Mouse (Mus musculus): ENCODE measurements around the gene Gfral.

Gfral gene

DNA sequence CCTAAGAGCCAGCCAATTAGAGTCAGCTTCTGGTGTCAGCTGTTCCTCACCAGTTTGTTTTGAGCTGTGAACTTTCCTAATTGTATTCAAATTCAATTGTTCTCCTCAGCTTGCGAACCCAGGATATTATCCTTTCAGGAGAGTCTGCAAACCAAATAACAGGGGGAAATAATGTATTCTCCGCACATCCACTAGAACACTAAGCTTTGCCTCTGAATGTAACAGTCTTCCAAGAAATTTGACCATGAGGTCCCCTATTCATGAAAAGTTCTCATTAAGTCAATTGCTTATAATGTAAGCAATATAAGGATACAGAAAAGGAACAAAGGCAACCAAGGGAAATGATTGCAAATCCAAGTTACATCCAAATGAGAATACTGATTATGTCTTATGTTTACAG is at the start of gene Gfral:
TSS of gene Gfral (minus strand) at position 101 of the 400 bp plus-strand sequence.
- in situ Hi-C loops (cut with MboI; ENCODE audit: unreplicated experiment in 2 of 2) = no loop called here

DNA sequence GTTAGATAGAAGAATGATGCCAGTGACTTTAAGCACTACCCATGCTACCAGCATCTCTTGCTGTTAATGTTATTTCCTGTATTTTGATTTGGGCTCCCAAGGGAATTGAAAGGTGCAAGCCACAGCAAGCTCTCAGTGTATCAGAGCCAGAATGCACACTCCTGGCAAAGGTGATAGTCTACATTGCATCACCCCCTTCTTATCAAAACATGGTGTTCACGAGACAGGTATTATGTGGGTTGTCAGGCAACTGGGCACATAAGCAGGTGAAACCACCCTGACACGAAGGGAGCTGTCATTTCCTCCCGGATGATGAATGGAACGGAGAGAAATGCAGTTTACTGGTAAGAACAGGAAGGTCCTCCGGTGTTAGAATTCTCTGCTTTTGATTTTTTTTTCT is 44.3 kb upstream of the Gfral start:
- in situ Hi-C loops (cut with MboI; ENCODE audit: unreplicated experiment in 2 of 2) = loop anchor here (25.0 kb wide), 2 partner anchors 630 to 1780 kb away; no protein-coding TSS in a partner anchor

DNA sequence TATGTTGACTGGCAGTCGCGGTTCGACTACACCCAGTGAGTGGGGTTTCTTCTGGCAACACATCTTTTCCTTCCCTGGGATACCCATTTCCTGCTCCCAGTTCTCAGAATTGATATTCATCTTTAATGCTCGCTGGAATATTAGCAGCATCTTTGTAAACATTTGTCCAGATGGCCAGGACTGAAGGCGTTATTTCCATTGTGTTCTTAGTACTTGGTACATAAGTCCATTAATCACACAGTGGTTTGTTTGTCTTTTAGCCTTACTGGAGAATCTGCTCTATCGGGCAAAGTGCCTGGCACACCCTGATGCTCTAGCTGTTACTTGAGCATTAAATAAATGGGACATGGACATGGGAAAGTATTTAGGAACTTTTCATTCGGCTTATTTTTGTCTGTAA is 39.1 kb upstream of the Gfral start:
- in situ Hi-C loops (cut with MboI; ENCODE audit: unreplicated experiment in 2 of 2) = loop anchor here (25.0 kb wide), 2 partner anchors 635 to 1785 kb away; no protein-coding TSS in a partner anchor

DNA sequence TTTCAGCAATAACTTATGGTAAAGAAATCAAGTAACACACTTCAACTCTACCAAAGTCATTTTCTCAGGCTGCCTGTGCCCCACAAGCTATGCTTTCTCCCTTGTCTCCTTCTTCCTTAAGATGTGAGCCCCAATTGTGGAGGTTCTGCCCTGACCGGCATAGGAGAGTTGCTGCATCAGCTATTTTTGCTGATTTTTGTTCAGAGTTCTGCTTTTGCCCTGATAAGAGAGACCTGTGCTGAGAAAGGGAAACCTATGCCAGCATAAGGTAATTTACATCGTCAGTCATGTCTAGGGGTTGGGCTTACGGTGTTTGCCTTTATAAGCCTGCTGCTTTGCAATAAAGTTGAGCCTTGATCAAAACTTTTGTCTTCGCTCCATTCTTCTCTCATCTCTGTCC is 38.7 kb upstream of the Gfral start:
- in situ Hi-C loops (cut with MboI; ENCODE audit: unreplicated experiment in 2 of 2) = loop anchor here (25.0 kb wide), 2 partner anchors 635 to 1785 kb away; no protein-coding TSS in a partner anchor

DNA sequence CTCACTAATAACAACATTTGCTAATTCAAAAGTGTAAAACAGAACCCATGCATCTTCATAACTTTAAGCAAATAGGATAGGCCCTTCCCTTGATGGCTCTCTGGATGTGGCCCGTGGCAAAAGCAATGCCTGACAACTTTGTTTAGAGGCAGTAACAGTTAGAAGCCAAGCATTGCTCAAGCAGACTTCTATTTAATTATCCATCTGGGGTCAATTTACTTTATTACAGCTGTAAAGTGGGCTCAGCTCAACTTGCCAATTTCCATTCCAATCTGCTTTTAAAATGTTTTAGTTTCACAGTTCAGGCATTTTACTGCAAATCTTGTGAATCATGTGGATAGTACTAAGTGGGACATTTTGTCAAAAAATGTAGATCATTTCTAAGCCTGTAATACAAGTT is 28.9 kb upstream of the Gfral start:
- in situ Hi-C loops (cut with MboI; ENCODE audit: unreplicated experiment in 2 of 2) = loop anchor here in 1 of 2 experiments (5.0 to 25.0 kb wide), 3 partner anchors 485 to 730 kb away; no protein-coding TSS in a partner anchor

DNA sequence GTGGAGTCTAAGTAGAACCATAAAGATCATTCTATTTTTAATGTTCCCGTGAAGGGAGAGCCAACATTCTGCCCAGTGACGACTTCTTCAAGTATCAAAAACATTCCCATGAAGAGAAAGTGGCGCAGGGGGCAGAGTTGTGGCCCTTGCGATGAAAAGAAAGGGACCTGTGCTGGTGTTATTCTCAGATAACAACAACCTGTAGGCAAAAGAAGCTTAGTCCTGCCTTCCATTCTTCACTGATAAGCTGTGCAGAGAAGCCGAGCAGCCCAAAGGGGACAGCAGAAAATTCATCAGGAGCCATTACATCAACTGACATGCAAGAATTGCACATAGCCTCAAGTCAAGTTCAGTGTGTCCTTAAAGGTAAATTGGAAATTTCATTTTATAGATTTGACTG is 24.5 kb upstream of the Gfral start:
- in situ Hi-C loops (cut with MboI; ENCODE audit: unreplicated experiment in 2 of 2) = loop anchor here (5.0 to 25.0 kb wide), 5 partner anchors 113 to 953 kb away; no protein-coding TSS in a partner anchor

DNA sequence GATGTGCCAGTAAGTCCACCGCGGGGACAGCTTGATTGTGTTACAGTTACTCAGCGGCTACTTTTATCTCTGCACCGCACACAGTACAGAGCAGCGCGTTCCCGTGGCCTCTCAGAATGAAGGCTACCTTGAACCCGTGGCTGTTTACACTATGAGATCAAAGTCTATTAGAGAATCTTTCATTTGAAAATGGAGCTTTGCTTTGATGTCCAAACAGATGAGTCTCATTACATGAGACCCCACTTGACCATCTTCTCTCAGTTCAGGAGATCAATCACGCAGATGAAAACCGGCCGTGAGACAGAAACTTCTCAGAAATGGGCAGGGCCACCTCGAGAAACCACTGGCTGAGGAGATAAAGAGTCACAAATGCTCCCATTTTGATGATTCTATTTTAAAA is 23.8 kb upstream of the Gfral start:
- in situ Hi-C loops (cut with MboI; ENCODE audit: unreplicated experiment in 2 of 2) = loop anchor here (5.0 to 25.0 kb wide), 5 partner anchors 112 to 952 kb away; no protein-coding TSS in a partner anchor

DNA sequence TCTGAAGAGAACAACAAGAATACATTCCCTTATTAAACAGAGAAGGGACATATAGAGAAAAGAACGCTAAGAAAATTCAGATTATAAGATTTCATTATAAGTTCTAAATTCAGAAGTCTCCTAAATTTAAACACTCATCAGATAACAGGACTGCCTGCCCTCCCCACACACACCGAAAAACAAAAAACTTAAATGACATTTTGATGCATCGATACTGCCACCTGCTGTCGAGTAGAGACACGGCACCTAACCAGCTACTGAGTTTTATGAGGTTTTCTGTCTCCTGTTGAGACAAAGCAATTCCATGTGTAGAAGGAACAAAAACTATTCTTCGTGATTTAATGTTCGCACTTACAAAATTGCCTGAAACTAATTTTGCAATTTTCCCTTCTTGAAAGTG is 23.2 kb upstream of the Gfral start:
- in situ Hi-C loops (cut with MboI; ENCODE audit: unreplicated experiment in 2 of 2) = loop anchor here (5.0 to 25.0 kb wide), 5 partner anchors 112 to 952 kb away; no protein-coding TSS in a partner anchor

DNA sequence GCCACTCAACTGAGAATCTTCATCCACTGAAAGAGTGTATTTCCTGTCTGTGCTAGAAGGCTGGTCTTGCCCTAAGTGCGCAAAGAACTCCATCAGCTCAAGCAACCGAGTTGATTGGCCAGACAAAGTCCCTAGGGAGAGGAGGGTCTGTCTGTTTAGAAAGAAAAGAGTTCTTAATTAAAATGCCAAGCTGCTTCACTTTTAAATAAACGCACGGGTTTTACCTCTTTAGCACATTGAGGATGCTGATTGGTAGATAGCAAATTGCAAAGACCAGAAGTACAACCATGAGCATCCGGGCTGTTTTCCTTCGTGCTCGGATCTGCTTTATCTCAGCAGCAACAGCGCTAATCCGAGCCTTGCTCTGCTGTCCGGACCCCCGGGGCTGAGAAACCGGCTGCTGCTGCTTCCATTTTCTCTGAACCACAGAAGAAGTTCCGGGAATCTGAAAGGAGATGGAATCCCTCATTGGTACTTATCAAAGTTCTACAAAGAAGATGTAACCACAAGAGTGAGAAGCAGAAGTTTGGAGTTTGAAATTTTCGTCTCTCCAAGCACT is 22.6 kb upstream of the Gfral start:
- in situ Hi-C loops (cut with MboI; ENCODE audit: unreplicated experiment in 2 of 2) = loop anchor here (5.0 to 25.0 kb wide), 5 partner anchors 111 to 951 kb away; no protein-coding TSS in a partner anchor

DNA sequence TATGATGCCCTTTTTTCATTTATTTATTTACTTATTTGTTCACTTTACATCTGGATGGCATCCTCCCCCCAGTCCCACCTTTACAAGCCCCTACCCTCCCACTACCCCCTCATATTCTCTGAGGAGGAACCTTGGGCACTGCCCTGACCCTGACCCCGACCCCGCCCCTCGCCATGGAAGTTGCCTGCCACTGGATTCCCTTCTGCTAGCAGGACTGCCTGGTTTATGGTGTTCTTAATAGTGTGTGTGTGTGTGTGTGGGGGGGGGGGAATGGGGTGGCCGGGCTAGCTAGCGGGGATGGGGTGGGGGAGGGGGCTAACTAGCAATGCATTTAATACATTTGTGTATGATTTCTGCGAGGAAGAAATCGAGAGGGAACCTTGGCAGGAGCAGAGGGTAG is 21.4 kb upstream of the Gfral start:
- in situ Hi-C loops (cut with MboI; ENCODE audit: unreplicated experiment in 2 of 2) = loop anchor here (5.0 to 25.0 kb wide), 6 partner anchors 103 to 950 kb away; no protein-coding TSS in a partner anchor

DNA sequence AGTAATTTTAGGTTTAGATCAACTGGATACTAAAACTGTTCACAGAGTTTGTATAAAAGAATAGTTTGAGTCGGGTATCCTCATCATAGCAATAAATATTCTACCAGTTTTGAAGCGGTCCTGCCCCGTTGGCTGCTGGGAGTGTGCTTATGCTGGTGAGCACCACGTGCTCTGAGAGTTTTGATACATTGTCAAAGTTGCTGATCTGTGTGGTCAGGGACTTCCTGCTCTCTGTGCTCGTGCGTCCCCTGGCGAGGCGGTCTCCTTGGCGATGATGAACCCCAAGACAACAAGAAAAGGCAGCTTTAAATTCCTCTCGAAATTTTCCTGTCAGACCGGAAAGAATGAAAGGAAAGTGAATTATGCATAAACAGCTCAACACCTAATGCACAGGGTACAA is 16.9 kb upstream of the Gfral start:
- in situ Hi-C loops (cut with MboI; ENCODE audit: unreplicated experiment in 2 of 2) = loop anchor here (5.0 to 25.0 kb wide), 5 partner anchors 98 to 946 kb away; no protein-coding TSS in a partner anchor

DNA sequence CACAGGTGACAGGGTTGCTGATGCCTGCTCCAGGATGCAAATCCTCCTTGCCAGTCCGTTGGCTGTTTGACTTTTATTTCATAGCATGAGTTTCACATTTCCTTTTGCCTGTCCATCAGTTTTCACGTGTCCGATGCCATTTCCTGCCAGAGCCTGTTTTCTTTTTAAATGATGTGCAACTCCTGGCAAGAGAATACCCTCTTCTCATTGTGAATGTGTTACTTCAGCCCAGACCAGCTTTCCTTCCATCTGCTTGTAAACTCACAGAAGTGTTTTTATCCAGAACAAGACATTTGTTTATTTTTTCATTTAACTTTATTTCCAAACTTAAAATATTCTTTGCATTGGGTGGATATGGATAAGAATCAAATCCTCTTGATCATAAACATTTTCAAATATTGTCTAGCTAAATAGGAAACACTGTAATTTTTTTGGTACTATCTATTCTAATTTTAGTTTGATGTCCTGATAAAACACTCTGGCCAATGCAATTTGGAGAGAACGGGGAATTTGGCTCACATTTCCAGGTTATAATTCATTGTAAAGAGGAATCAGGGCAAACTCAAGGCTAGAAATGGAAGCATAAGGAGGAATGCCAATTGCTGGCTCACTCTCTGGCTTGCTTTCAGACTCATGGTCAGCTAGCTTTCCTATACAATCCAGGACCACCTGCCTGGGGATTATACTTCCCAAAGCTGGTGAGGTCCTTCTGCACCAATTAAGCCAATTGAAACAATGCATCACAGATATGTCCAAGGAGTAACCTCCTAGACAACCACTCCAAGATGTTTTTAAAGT is 3.9 kb upstream of the Gfral start:
- in situ Hi-C loops (cut with MboI; ENCODE audit: unreplicated experiment in 2 of 2) = no loop called here

DNA sequence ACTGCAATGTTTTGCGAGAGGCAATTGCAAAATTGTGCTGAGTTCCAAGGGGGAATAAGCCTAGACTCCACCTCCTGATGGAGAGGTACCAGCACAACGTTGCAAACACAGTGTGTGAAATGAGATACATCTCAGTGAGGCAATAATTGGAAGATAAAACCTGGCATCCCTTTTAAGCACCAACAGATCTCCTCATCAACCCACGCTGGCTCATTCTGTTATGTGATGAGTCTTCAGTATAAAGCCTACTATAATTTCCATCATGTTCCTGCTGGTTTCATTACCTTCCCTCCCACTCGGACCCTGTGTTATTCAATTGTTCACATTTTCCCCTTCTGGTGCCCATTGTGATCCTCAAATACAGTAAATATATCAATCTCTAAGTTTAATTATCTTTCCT is 1.2 kb upstream of the Gfral start:
- in situ Hi-C loops (cut with MboI; ENCODE audit: unreplicated experiment in 2 of 2) = no loop called here

DNA sequence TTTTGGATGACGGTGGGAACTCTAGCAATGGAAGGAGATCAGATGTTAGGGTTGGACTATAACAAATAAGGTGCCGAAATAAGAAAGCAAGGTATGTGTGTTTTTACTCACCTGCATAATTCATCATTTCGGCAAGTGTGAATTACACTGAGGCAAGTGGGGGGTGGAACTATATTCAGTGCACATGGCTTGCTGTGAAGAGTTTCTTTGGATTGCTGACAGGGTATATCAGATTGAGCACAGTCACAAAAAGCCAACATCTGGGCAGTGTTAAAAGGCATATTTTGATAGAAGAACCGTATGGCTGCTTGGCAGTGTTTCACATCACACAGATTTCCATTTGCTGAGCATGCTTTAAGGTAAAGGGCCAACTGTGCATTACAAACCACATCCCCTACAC is 16.5 kb downstream of the Gfral start:
- in situ Hi-C loops (cut with MboI; ENCODE audit: unreplicated experiment in 2 of 2) = no loop called here

DNA sequence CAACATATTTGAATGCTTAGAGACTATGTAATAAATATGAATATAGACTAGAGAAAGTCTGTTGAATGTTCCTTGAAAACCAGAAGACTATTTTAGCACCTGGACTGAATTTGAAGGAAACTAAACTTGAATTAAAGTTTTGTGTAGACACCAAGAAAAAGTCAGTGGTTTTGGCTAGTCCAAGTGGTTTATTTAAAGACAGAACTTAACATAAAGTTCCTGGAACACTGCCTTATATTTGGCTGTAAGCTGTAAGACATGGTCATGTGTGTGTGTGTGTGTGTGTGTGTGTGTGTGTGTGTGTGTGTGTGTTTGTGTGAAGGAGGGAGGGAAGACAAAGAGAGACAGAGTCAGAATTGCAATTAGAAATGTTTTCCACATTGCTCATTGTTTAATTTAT is 34.2 kb downstream of the Gfral start:
- in situ Hi-C loops (cut with MboI; ENCODE audit: unreplicated experiment in 2 of 2) = no loop called here

DNA sequence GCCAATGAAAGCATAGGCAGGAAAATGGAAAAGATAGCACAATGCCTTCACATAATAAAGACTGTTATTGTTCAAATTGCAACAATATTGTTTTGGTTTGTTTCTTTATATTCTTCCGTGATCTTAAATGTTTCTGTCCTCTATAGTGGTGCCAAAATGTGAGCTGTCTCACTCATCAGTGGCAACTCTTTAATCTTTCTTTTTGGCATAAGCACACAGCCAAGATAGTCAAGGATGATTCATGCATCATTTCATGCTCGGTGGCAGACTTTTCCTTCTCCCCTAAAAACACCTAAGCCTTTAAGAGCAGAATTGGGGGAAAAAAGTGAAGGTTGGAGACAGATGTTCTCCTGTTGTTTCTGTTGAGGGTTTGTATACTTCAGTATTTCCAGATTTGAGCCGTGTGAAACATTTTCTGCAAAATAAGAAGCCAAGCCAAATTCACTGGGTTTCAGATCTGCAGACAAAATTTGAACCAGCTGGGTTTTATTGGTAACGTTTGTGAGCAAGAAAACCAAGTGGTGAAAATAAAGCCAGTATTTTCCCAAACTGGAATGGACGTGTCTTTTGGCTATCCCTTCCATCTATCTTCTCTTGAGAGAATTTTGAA is 40.7 kb downstream of the Gfral start:
- in situ Hi-C loops (cut with MboI; ENCODE audit: unreplicated experiment in 2 of 2) = no loop called here

DNA sequence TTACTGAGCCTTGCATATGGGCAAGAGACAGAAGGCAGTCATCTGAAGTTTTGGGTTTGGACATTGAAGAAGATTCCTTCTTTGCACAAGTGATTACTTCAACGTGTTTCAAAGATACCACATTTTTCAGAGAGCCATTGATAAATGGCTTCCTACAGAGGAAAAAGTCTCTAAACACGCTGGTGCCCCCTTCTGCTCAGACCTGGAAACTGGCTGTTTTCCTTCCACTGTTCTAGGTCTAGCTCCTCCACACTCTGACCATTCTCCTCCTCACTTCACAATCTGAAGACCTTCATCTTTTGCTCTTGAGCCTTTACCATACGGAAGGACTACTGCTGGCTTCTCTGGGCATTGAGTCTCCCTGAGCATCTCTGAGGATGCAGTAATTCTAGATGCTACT is 45.1 kb downstream of the Gfral start:
- in situ Hi-C loops (cut with MboI; ENCODE audit: unreplicated experiment in 2 of 2) = no loop called here

DNA sequence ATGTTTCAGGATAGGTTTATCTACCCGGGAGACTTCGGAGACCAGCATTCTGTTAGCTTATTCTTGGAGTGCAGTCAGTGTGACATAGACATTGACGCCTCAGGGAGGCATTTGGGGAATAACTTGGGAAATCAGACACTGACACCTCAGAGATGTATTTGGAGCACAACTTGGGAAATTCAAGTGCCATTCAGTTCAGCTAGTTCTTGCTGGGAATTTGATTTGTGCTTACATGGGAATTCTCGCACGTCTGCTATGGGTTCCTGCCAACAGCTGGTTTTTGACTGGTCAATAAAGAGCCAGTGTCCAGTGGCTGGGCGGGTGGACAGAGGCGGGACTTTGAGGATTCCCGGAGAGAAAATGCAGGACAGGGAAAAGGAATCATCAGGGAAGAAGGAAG is 51.0 kb downstream of the Gfral start:
- in situ Hi-C loops (cut with MboI; ENCODE audit: unreplicated experiment in 2 of 2) = no loop called here

DNA sequence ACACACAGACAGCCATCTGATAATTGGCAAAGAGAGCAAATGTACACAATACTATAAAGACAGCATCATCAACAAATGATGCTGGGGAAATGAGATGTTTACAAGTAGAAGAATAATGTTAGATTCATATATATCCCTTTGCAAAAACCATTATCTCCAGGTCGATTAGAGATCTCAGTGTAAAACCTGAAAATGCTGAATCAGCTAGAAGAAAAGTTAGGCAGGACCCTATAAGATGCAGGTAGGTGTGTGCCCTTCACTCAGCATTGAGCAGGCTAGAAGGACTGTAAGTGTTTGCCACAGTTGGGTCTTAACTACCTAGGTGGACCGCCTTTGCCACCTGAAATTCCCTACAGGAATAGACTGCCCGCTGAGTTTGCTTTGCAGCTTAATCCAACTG is 67.9 kb downstream of the Gfral start:
- in situ Hi-C loops (cut with MboI; ENCODE audit: unreplicated experiment in 2 of 2) = loop anchor here in 1 of 2 experiments (25.0 kb wide), 1 partner anchor 1242 kb away; no protein-coding TSS in a partner anchor

DNA sequence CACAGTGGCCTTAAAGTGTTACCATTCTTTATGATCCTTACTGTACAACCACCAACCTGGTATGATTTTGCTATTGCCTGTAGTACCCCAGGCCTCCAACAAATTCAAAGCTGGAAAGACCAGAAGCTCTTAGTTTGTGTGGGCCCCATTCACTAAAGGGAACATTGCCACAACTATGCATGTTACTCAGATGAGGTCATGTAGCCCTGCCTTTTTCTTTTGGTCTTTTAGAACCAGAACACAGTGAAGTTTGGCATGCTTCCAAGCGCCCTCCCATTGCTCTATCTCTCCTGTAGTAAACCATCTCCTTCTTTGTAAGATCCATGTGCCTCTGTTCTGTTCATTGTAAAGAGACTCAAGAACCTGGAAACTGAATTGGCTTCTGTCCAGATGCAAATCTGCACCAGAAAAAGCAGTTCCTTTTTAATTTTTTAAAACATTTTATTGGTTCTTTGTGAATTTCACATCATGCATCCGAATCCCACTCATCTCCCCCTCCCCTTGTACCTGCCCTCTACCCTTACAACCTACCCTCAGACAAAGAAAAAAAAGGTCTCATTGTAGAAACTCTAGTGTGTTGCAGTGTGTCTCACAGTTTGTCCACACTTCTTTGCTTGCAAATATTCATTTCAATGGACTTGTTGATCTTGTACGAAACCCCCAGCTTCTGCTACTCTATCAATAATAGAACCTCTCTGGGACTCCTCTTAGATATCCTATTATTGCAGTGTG is 74.9 kb downstream of the Gfral start:
- in situ Hi-C loops (cut with MboI; ENCODE audit: unreplicated experiment in 2 of 2) = loop anchor here in 1 of 2 experiments (25.0 kb wide), 1 partner anchor 1249 kb away; no protein-coding TSS in a partner anchor
